Mouse (Mus musculus): ENCODE measurements around the gene Dennd2c.

GRCm38 (mm10) chr3:103081861-103082453 is 20.4 kb upstream of the Dennd2c start:
- TF ChIP-seq CTCF (IDR thresholded peaks at IDR 0.05; ENCODE audit: low read depth, low read length) = no peak
- no peak for TF ChIP-seq POLR2AphosphoS5 (IDR thresholded peaks at IDR 0.05; ENCODE audit: insufficient replicate concordance, low read depth, low read length)
- TF ChIP-seq GATA1 (IDR thresholded peaks at IDR 0.05; ENCODE audit: borderline replicate concordance, low read length) = no peak

Data from G1E (cell line).